Mouse (Mus musculus) activated CD4-positive, CD25-positive, alpha-beta regulatory T cell, adult 4 months (primary cell): ENCODE measurements at regions not wholly inside any gene's neighbourhood (a gene's known extent, or its start where the extent isn't known, plus 50 kb on each side); places are given as distances from the start of the nearest gene placed in this dataset.

Experiments
- ATAC-seq: one replicate; pipeline ENCODE4 v1.8.0; 2017

DNA sequence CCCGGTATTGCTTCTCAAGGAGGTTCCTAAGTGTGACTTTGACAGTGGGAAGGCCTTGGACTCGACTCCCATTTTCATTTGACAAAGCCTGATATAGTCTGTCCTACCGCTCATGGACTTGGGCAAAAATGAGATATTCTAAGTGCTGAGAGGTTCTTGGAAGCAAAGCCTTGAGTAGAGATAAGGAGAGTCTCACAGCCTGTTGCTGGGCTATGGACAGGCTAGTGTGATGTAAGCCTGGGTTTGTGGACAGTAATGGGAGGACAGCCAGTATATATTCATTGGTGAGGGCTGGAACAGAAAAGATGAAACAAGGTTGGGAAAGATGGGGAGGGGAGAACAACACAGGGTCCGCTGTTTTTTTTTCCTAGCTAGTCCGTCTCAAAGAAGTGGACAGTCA lies 228.0 kb downstream of the Wdr11 start:
- no peak for ATAC-seq

DNA sequence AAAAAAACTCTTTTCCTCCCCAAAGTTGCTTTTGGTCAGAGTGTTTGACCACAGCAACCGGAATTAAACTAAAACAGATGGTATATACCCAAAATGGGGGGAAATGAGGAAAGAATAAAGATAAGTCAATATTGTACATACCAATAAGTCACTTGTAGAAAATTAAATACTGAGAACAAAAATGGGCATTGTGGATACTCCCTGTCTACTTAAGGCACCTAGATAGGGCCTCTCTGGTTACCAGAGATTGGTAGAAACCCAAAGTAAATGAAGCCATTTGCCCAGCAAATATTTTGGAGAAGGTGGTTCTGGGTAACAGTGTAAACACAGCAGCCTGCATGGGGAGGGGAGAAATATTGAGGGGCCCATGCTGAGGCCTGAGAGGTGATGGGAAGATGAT lies 237.3 kb downstream of the Wdr11 start:
- ATAC-seq: no peak

DNA sequence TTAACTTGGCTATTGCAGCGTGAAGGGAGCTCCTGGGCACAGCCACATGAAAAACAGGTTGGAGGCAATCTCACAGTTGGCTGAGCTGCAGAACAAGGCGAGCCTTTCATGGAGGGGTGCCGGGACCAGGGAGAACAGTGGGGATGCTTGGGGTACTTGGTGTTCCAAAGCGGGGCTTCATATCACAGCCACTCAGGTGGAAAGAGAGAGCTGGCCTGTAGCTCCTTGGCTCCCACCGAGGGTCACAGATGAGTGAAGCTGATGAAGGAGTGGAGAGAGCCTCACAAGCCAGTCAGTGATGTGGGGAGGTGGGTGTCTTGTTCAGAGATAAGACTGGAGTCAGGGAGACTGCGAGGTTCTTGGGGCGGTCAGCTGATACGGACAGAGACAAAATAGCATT lies 241.2 kb downstream of the Wdr11 start:
- no peak for ATAC-seq

DNA sequence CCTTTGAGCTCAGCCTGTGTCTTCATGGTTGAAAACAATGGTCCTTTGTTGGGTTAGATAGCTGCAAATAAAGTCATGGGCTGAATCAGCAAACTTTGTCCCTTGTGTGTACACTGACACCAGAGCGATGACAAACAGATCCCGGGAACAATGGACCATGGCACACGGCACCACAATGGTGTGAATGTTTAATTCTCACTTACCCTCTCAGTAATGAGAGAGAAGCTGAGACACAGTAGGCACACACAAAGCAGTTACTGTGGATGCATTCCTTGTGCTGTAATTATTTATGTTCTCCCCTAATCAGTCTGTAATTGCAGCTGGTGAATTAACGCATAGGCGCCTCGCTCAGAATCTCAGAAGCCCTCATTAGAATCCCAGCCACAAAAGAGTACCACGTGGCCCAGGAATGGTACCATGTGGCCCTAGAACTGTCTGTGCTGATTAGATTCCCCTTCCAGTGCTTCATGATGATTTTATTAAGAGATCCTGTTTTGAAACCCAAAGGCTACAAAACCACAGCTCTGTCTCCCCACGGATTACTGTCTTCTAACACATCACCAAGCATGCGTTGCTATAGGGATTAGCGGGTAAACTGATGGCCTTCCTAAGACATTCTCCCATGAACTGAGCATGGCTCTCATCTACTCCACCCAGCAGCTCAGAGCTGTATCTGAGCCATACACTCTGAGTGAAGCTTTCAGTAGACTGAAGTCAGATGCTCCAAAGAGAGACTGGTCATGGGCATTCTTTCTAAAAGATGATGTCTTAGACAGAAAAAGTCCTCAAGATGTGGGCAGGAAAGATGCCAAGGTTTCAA lies 250.8 kb downstream of the Wdr11 start:
- no peak for ATAC-seq

DNA sequence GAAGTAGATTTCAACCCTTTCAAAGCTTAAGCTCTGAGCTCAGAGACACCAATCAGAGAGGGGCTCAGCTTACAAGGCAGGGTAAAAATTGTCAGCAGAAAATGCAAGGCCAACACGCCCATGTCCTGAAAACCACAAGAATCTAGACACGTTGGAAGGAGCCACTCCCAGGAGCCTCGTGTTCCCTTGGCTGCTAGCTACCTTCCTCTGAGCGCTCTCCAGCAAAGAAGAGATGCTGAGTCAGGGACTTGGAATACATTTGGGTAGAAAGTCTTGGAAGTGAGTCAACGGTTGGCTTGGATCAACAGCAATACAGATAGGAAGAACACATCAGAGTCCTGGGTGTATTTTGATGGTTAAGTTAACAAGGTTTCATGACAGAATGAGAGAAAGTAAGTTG lies 255.5 kb downstream of the Wdr11 start:
- ATAC-seq: no peak

DNA sequence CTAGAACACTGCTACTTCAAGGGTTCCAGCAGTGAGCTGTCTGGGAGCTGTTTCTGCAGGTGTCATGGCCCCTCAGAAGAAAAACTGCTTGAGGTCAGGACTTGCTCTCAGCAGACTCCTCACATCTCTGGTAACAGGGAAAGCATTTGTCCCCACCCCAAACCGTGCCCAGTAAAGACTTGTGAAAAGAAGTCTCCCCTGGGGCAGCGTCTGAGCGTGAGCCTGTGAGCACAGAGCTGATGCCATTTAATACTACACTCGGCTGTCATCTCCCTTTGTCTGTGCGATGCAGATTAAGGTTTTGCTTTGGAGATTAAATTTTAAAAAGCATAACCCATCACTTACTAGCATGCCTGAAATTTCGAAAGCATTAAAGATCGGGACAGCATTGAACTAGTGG lies 261.9 kb downstream of the Wdr11 start:
- ATAC-seq: no peak

DNA sequence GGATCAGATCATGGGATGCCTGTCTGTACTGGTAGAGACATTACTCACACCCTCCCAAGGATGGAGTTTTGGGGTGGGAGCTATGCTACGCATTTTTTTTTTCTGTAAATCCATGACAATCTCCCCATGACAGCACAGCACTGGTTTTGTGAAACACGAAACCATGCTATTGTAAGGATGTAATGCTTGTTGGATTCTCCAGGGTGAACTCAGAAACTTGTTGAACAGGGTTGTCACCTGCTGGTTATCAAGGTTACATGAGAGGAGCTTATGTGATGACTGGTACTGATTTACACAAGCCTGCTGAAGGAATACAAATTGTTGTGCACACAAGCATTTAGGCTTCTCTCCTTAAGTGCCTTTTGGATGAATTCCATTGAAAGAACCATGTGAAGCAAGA lies 263.3 kb downstream of the Wdr11 start:
- no peak for ATAC-seq

DNA sequence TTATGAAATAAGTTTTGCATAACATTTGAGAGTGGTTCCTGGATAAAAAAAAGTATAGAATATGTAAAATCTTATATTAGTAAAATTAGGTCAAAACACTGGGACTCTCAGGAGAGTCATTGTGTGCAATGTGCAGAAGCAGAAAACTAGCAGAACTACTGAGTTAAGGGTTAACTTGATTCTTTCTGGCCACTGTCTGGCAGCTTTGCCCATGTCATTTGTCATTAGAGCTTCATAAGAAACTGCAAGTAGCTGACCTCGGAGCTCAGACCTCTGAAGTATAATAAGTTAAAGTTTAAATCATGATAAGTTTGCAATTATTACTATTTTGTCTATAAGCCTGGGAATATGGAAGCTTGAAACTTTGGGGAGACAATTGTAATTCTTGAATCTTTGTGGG lies 271.3 kb downstream of the Wdr11 start:
- no peak for ATAC-seq

DNA sequence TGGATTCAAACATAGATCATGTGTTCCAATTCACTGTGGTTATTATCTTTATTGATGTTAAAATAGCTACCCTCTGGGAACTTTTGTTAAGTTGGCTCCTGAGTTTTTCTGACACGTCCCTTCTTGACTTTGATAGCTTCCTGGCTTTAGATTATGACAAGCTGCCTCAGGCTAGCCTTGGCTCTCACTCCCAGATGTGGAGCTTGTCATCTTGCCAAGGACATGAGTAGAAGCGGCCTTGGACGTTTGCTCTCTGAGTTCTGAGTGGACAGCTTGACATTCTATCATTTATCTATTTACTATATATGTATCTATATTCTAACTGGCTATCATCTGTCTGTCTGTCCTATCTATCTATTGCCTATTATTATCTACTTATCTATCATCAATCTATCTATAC lies 273.9 kb downstream of the Wdr11 start:
- ATAC-seq: no peak

DNA sequence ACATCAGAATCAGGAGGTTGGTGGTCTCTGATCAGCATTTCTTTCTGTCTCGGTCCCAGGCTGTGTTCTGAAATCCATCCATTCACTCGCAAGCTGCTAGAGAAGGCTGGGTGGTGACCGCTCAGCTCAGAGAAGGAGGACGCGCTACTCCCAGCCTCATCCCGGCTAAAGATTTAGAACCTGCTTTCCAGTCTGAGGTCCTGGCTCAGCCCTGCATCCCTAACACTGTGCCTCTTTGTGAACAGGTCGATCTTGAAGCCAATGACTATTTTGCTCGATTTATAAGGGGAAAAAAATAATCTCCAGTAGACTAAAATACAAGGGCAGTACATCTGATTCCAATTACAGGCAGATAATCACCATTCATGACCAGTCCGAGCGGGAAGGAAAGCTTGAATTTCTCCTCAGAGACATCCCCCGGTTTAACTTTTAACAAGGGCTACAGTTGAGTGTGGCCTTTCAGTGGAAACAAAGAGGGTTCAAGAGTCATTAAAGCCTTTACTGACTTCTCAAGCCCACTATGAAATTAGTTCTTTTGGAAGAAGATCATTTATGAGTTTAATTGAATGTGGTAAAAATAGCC lies 280.6 kb downstream of the Wdr11 start:
- ATAC-seq: no peak

DNA sequence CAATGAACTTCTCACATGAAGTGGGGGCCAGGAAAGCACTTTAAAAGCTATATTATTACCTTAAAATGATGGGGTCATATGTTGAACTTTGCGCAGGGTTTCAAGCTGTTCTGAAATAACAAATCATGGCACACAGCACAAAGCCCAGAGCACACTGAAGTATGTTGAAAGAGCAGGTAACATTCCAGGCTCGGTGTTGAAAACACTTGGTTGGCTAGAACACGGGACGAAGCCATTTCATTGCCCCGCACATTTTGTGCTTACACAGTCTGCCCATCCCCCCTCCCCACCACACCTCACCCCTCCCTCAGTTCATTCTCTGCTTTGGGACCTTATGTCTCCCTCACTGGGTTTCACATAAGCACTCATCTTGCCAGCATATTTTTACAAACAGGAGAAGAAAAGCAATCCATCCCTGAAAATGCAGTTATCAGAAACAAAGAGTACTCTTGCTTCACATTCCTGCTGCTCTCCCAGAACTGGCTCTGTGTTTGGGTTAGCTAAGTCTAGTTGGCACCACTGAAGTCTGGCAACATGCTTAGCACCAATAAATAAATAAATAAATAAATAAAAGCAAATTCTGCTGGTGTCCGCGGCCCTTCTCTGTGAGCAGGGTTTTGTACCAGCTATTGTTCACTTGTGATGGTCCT lies 284.7 kb downstream of the Wdr11 start:
- no peak for ATAC-seq

DNA sequence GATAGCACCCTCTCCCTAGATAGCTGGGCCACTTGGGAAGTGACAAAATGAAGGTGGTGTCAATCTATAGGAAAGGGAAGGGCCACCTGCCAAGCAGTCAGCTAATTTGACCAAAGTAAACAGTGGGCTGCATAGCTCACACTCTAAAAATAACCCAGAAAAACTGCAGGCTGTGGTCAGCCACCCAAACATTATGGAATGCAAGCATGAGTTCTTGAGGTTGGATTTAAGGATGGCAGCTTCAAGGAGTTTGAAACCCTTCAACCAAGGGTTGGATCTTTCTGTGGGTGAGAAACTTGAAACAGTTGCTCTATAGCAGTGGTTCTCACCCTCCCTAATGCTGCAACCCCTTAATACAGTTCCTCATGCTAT lies 285.2 kb downstream of the Wdr11 start:
- no peak for ATAC-seq

DNA sequence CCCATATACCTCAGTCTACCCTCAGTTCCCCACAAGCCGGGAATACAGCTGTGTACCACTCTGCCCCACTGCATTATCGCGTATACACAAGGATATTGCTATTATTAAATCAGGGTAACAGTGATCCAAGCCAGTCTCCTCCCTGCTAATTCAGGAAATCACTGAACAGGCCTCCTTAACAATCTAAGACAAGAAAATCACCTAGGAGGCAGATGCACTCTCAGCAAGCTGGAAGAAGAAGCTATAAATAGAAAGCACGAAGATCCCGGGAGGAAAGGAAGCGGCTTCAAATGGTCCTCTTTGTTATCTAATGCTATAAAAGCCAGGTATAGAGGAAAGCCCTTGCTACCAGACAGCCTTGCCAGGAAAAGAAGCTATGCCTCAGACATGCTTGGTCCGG lies 304.6 kb downstream of the Wdr11 start:
- no peak for ATAC-seq

DNA sequence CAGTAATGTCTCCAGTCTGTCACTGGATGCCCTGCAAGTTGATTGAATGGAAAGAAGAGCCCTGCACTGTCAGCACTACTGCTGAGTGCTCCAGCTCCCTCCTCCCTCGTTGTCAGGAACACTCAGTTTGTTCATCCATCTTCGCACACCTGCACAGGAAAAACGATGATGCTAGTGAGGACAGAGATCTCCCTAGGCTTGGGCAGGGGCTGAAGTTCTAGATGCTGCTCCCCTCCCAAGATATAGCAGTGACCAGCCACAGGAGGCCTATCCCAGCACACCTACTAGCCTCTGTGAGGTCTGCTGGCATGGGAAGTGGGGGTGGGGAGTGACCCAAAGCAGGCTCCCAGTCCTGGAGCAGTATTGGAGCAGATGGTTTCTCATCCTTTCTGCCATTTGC lies 305.8 kb downstream of the Wdr11 start:
- no peak for ATAC-seq

DNA sequence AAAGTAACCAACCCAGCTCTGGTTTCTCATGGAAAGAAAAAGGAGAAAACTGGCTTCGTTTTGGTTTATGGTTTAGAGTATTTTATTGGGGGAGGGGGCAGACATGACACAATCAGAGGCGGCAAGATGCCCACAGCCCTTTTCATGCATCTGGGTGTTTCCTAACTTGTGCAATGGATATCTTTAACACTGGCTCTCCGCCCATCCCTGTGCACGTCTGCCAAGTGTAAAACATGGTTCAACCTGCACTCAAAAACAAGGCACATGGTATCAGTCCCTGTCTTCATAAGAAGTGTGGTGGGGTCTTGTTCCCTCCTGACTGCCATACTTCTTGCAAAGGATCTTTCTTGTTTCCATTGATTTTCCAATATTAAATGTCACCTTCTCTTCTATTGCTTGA lies 310.6 kb downstream of the Wdr11 start:
- ATAC-seq: no peak

DNA sequence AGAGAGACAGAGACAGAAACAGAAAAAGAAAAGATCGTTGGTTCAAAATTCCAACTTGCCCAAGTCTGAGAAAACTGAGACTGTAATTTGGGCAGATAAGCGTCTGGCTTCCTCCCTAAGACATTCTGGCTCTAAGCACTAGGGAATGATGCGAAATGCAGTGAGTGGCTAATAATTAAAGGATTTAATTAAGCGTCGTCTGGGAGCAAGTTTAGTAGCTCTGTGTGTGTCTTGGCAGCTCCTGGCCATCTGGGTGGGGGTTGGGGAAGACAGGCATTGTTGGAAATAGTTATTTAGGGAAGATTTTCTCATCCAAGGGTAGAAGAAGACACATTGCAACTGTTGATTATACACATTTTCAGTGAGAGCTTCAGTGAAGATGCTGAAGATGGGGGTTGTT lies 311.5 kb downstream of the Wdr11 start:
- no peak for ATAC-seq

DNA sequence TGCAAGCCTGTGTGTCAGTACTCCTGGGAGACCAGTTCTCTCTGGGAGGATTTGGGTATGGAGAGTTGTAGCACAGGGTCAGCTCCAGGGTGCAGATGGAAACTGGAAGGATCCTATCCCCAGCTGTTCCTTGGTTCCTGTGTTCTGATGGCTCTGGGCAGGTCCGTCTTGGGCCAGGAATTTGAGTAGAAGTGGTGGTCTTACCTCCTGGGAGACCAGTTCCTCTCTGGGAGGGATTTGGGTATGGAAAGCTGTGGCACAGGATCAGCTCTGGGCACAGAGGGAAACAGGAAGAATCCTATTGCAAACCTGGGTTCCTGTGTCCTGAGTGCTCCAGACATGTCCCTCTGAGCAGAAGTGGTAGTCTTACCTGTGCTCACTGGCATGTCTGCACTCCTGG lies 314.5 kb downstream of the Wdr11 start:
- ATAC-seq: no peak

DNA sequence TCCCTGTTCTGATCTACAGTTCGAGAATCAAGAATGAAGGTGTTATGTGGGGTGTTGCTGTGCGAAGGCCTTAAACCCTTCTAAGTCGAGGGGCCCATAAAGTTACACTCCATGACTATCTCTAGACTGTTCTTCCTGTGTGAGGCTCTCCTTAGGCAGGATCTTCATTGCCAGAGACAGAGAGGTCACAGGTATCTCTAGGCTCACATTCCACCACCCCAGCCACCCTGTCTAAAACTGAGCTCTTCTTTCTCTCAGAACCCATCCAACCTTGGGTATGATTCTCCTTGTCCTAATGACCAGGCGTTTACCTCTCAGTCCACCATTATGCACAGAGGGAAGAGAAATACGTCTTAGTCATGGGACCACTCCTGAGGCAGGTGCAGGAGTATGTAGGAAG lies 317.2 kb downstream of the Wdr11 start:
- ATAC-seq: no peak

DNA sequence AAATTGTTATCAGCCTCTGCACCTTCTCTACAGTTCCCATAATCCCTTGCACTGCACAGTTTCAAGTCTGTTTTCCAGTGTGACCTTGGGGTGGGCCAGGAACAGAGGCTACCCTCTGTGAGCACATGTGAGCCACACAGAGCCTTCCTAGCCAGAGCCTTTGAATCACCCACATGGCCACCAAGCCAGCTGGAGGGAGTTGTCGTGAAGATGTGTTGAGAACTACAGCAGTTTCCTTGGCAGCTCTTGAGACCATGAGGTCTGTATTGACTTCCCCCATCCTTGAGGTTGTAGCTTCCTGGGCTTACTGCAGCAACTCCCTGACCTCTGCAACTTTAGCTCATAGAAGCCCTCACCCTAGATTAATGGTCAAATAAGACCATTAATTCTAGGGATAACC lies 318.1 kb downstream of the Wdr11 start:
- no peak for ATAC-seq

DNA sequence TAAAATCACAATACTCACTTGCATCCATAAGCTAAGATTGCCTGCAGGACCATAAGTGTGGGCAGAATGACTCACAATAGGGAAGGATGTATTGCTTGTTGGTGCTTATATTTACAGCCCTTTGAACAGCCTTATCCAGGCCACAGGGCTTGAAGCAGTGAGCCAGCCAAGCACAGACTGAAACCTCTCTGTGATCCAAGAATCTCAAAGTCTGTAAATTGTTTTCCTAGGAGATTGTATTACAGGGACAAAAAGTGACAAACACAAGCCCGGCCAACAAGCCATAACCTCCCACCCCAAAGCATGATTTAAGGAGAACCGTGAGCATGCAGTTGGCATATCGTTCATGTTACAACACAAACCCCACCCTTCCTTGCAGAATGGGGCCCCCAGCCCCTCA lies 319.2 kb downstream of the Wdr11 start:
- no peak for ATAC-seq

DNA sequence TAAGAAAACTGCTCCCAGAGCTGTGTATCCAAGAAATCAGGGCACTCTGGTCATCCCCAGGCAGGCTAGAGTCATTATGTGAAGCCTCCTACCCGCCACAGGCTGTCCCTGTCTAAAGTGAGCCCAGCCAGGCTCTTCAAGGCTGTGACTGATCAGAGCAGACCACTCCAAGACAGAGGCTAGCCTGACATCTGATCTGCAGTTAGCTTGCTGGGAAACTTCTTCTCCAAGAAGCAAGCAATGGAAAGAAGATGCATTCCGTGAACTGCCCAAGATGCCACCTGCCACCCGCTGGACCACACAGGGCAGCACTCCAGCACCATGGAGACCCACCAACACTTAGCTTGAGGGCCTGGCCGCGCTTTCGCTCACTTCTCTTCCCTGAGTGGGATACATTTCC lies 323.2 kb downstream of the Wdr11 start:
- ATAC-seq: no peak

DNA sequence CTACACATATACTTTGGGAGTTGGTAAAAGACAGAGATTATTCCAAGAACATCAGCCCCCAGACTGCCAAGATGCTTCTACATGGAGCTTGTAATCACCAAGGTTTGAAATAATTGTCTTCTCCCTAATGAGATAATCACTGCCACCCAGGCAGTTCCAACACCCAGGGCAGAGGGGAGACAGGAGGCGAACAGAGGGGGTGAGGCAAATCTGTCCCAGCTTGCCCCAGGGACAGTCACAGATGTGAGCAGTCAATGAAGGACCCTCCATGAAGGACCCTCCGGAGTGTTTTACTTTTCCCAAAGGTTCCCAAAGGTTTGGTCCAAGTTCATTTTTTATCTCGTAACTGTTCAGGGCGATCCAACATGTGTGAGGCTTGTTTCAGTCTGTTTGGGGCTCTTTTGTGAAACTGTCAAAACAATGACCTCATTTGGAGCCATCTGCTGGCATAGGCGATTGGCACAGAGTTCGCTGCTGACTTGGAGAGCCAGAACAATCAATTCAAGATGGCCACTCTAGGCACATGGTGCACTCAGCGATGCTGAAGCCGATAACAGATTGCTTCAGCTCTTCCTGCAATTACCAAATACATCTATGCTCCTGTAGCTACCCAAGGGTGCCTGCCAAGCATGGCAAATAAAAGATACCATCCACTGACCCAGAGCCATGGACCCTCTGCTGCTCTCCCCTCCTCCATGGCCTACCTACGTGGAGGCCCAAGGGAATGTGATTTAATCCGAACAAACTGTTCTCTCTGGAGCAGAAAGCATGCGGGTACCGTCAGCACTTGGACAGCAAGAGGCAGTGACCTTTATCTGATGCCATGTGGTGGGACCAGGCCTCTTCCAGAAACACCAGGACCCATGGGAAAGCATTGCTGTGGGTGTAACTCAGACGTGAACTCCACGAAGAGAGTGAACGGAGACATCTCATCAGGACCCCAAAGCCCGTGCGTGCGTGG lies 326.9 kb downstream of the Wdr11 start:
- ATAC-seq: no peak

DNA sequence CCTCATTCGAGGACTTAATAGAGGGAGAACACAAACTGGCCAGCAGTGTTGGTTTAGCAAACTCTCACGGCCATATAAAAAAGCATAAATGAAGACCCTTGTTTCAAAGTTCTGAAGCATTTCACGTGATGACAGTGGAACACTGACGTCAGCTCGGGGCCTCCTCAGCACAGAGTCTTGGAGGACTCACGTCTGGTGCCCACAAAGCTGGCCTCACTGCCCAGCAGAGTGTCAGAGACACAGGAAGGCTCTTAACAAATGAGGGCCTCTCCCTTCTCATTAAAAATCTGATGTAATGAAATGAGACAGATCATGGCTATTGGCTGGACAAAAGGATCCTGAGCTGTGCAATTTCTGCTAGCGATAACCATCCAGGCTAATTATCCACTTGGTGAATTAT lies 330.6 kb downstream of the Wdr11 start:
- ATAC-seq: no peak
